Mouse (Mus musculus) embryonic fibroblast, embryonic 13.5 days (primary cell): Measurements from ENCODE around the gene 4933405L10Rik.

Source experiments
- CTCF ChIP-seq: IDR thresholded peaks from 2 replicates; pipeline ENCODE4 v1.5.1; 2011; ENCODE audit warnings: mild to moderate bottlenecking, control low read depth, low read length, moderate library complexity, borderline replicate concordance; ENCODE audit not compliant: insufficient read depth
- POLR2A ChIP-seq: IDR thresholded peaks from 2 replicates; pipeline ENCODE4 v1.6.1; 2011; ENCODE audit warnings: low read depth, mild to moderate bottlenecking, control low read depth, low read length, moderate library complexity

DNA sequence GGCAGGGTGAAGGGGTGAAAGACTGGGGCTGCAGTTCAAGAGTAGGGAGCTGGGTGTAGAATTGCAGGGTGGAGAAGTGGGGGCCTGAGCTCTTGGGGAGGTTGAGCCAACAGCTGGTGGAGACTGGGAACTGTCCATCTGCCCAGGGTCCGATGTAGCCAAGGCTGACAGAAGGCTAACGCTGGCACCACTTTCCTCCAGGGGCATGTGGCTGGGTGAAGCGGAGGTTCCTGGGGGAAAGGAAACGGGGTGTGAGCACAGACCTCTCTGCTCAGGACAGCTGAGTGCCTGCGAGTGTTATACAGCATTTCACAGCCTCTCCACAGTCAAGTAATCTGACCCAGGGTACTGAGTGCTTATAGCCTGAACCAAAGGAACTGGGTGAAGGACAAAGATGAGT, 8.7 kb upstream of the 4933405L10Rik start:
- TF ChIP-seq POLR2A (no peak), CTCF (no peak)
